Mouse (Mus musculus) MEL (cell line): Measurements from ENCODE around the gene Tas2r119.

Source experiments
- CTCF ChIP-seq, 3 experiments: IDR thresholded peaks in 2 of 3; conservative IDR thresholded peaks in 1 of 3; 2 replicates each; pipeline ENCODE4 v1.5.1; 2011 to 2012; ENCODE audit warnings: low read length in 3 of 3, low read depth in 2 of 3, mild to moderate bottlenecking in 2 of 3, improper control_type of control experiment in 1 of 3, inconsistent platforms in 1 of 3, mixed read lengths in 1 of 3, moderate library complexity in 1 of 3; ENCODE audit not compliant: control insufficient read depth in 1 of 3, insufficient read depth in 1 of 3, poor library complexity in 1 of 3, severe bottlenecking in 1 of 3
- MAX ChIP-seq: IDR thresholded peaks from 2 replicates; pipeline ENCODE4 v1.6.1; 2011; ENCODE audit warnings: low read length, improper control_type of control experiment
- POLR2A ChIP-seq, 2 experiments: IDR thresholded peaks; 2 replicates each; pipeline ENCODE4 v1.6.1; 2011 to 2012; ENCODE audit warnings: low read length in 2 of 2, mild to moderate bottlenecking in 2 of 2, control low read depth in 1 of 2, improper control_type of control experiment in 1 of 2, low read depth in 1 of 2, moderate library complexity in 1 of 2; ENCODE audit not compliant: control insufficient read depth in 1 of 2, insufficient read depth in 1 of 2, poor library complexity in 1 of 2

- TF ChIP-seq MAX (no peak), POLR2A (IDR thresholded peaks at IDR 0.05; ENCODE audit: control insufficient read depth in 1 of 2, insufficient read depth in 1 of 2, low read depth in 1 of 2, low read length in 2 of 2, poor library complexity in 1 of 2) (no peak), CTCF (IDR thresholded peaks at IDR 0.05 in 2 of 3, conservative IDR thresholded peaks at IDR 0.05 in 1 of 3; ENCODE audit: control insufficient read depth in 1 of 3, insufficient read depth in 1 of 3, low read depth in 2 of 3, low read length in 3 of 3, poor library complexity in 1 of 3, severe bottlenecking in 1 of 3) (no peak)
Measured at GRCm38 (mm10) chr15:32204908-32205307, 27.8 kb downstream of the Tas2r119 start.
